Mouse (Mus musculus) hindlimb bud, embryonic 11.5 days (tissue): Measurements from ENCODE around the gene Med29.

Source experiments
- DNase-seq: peaks from one replicate; pipeline ENCODE4 v3.0.0-alpha.2; 2012; ENCODE audit warnings: low read depth, low spot score; ENCODE audit errors: extremely low spot score

Gene Med29

DNA sequence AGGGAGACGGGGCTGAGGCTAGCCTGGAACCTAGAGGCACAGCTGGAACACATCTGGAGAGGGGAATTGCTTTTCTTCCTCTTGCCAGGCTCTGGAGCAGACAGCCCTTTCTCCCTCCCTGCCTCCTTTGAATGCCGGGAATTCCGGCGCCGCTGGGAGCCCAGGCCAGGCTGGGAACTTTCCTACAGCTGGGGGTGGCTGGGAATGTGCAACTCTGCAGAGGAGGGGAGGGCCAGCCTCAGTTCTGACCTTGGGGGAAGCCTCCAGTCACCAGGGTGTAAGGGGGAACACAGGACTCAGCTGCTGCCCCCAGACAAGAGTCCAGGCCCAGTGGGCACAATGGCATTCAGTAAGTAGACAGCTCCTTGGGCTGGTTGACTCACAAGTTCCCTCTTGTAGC lies 35.5 kb downstream of the Med29 start:
- no peak for DNase-seq

DNA sequence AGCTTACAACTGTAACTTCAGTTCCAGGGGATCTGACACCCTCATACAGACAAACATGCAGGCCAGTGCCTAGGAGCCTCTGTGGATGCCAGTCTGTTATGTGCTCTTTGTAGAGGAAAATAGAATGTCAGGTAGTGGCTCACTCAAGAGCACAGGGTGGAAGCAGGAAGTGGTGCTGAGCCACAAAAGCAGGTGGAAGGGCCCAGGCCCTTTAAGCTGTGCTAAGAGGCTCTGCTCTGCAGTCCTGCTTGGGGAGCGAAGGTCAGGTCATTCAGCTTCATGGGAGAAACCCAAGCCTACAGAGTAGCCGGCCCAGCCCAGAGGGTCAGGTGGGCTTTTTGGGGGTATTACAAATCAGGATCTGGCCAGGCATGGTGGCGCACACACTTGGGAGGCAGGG lies 37.3 kb downstream of the Med29 start:
- no peak for DNase-seq

DNA sequence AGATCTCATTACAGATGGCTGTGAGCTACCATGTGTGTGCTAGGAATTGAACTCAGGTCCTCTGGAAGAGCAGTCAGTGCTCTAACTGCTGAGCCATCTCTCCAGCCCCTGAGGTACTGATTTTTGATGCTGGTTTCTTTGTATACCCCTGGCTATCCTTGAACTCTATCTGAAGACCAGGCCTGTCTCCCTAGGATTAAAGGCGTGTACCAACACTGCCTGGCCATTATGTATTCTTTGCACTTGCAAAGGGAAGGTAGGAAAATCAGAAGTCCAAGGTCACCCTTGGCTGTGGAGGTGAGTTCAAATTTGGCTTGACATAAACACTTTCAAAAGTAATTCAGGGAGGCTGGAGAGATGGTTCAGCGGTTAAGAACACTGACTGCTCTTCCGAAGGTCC lies 37.9 kb downstream of the Med29 start:
- DNase-seq: no peak

DNA sequence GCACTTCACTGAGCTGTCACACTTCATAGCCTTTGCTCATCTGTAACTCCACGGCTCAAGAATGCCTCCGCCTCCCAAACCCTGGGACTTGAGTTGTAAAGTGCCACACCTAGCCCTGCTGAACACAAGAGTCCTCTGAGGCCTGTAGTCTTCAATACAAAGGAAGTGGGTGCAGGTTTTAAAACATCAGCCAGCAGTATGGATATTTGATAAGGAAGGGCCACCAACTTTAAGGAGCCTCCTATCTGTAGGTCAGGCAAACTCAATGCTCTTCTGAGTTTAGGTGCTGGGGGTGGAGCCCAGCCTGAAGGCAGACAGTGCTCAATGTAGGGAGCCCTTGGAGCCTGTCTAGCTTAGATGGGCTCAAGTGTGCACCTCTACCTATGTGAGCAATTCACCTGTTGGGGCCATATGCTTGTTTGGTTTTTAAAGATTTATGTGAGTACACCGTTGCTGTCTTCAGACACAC lies 38.4 kb downstream of the Med29 start:
- DNase-seq: no peak

DNA sequence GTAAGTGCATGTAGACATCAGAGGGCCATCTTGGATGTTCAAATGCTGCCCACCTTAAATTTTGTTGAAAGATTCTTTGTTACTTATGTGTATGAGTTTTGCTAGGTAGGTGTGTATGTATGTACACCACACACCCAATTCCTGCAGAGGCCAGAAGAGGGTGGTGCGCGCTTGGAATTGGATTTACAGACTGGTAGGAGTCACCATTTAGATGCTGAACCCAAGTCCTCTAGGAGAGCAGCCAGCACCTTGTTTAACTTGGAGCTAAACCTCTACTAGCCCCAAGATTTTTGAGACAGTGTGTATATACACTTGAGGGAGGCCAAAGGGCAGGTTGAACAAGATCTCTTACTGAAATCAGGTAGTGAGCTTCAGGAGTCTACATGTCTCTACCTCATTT lies 39.2 kb downstream of the Med29 start:
- DNase-seq: no peak

DNA sequence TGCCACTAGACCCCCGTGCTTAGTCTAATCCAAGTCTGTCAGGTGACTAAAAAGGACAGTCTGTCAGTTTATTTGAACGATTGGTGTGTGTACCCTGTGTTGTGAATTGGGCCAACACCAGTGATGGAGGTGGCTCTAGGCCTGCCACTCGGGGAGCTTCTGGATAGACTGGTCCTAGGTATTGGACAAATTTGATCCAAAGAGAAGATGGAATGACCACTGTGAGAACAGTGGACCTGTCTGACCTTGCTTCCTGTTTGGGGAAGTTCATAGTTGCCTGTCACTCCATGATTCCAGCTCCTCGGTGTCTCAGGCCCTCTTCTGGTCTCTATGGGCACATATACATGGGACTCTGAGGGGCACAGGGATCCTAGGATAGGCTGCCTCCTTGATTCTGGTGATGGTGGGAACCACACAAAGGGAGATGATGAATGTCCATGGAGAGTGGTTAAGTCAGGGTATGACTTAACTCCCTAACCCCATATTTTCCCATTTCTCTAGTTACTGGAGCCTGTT lies 40.8 kb downstream of the Med29 start:
- DNase-seq: no peak

DNA sequence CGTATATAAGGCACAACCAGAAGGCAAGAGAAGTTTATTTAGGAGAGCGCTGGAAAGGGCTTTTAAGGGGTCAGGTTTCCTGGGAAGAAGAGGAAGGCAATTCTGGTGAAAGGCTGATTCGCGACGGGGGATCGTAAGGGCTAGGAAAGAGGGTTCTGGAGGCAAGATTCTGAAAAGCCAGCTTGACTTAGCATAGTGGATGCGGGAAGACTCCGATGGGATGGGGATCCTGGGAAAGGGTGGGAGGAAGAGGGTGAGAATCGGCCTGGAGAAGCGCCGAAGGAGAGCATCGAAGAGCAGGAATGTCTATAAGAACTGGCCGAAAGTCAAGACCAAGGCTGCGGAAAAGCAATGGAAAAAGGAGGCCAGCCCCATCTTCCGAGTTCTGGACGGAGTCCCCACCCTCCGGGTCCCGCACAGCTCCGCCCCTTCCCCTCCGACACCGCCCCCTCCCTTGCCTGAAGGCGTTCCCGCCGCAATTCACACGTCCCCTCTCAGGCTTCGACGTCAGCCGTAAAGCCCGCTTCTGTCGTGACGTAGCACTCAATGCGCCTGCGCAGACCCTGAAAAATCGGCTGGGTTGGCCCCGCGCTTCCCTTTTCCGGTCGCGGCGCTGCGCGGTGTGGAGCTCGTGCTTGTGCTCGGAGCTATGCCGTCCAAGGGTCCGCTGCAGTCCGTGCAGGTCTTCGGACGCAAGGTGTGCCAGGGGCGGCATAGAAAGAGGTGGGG lies 42.2 kb downstream of the Med29 start, which contains the start of gene Rps16:
Rps16 (plus strand) TSS at position 498 of the 729 bp plus-strand sequence.
- DNase-seq: peak; percentile 92

DNA sequence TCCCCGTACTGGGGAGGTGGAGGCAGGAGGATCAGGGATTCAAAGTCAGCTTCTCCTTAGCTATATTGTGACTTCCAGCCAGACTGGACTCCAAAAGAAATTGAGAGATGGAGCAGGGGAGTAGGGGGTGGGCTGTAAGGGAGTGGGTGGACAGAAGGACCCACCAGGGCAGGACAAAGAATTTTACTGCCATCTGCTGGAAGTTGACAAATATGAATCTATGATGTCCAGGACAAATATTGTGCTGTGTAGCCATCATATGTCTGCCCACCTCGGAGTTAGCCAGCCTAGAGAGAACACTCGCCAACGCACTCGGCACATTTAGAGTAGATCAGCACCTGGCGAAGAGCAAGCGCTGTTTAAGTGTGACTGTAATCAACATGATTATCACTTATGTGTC lies 43.9 kb downstream of the Med29 start:
- DNase-seq: no peak

DNA sequence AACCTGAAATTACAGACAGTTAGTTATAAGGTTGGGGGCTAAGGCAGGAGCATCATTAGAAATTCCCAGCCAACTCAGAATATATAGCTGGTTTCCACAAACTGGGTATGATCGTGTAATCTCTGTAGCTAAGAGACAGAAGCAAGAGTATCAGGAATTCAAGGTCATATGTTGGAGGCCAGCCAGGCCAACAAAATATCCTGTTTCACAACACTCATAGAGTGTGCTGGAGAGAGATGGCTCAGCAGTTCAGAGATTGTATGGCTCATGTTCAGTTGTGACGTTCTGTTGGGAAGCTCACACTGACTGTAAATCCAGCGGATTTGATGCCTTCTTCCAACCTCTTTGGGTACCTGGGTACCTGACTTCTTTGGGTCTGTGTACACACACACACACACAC lies 44.8 kb downstream of the Med29 start:
- no peak for DNase-seq

DNA sequence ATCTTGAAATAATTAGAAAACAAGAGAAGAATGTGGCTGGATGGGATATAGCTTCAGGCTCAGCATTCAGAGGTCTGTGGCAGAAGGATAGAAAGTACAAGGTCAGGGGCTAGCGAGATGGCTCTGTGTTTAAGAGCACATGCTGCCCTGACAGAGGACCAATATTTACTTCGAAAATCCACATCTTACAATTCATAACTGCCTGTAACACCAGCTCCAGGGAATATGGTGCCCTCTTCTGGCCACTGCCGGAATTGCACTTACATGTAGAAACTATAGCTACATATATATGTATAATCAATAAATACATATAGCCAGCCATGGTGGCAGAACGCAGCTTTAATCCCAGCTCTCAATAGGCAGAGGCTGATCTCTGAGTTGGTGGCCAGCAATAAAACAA lies 47.9 kb downstream of the Med29 start:
- no peak for DNase-seq

DNA sequence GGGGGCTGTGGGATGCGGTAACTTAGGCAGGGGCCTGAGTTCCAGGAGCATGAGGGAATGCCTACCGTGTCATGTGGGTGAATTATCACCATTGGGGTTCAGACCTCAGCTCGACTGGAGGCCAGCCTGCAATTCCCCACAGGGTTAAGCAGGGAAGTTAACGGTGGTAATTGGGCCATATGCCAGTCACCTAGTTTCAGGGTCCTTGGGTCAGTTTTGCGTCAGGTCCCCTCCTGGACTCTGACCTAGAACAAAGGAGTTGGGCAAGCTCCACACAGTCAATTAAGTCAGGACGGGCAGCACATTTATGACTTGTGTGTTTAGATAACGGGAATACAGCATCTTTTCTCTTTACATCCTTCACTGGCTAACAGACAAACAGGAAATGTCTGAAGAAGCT lies 51.1 kb downstream of the Med29 start:
- DNase-seq: no peak

DNA sequence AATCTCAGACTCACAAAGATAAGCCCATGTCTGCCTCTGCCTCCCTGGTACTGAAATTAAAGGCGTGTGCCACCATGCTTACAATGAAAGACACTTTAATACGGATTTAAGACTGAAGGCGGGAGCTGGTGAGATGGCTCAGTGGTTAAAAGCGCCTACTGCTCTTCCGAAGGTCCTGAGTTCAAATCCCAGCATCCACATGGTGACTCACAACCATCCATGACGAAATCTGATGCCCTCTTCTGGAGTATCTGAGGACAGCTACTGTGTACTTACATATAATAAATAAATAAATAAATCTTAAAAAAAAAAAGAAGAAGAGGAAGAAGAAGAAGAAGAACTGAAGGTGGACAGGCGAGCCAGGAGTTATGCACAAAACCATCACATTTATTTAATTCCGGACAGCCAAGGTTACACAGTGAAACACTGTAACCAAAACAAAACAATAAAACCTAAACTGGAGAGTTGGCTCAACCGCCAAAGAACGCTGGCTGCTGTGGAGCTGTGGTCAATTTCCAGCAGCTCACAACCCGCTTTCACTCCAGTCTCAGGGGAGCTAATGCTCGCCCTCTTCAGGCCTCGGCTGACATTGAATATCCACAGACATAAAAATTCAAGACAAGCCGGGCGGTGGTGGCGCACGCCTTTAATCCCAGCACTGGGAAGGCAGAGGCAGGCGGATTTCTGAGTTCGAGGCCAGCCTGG lies 53.1 kb downstream of the Med29 start:
- no peak for DNase-seq

DNA sequence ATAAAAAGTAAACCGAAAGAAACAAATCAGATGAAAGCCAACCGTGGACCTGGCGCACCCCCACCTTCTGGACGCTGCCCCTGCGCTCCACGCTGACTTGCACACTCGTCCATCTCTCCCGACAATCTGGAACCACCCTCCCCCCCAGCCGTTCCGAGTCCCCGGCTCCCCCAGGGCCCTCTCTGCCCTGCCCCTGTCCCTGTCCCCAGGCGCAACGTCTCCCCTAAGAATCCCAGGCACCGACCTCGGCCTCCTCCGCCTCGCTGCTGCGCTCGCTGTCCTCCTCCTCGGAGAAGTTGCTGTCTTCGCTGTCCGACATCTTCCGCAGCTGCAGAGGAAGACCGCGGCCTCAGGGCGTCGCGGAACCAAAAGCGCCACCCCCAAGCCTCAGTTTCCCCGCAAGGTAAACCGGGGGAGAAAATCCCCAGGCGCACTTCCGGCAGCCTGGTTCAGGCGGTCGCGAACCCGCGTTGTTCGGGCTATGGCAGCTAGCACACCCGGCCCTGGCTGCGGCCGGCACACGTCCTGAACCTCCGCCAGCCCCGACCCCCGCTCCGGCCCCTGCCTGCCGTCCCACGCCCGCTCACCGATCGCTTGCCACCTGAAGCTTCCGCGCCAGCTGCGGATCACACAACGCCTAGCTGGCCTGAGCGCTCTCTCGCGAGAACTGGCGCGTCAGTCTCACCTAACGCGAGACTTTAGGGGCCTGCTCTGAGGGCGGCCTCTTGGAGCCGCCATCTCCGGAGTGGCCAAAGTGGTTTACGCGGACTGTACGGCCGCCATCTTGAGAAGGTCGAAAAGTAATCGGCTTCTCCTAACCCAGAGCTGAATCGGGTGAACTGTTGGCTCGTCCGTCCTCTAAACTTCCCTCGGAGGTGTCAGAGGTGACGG lies 54.2 kb downstream of the Med29 start, which contains the start of gene Supt5:
Supt5 (minus strand) TSS at position 639 of the 891 bp plus-strand sequence.
- DNase-seq: peak; percentile 94
